Mouse (Mus musculus) midbrain, embryonic 16.5 days (tissue): ENCODE measurements around the gene Azin2. TPM values are rescaled to one million over a fixed set of nuclear protein-coding genes. Genes with fewer than 3 reads are reported as not detected.

Source experiments
- ATAC-seq: fragments of 200-750 bp; cut with Nextera tagmentation; 2 replicates; pipeline ENCODE4 v1.8.0; 2017; ENCODE audit warnings: moderate TSS enrichment
- H3K27ac ChIP-seq: fragments of 300-500 bp; sonication (generic); 2 replicates; pipeline ENCODE4 v1.5.1; 2014; ENCODE audit warnings: mild to moderate bottlenecking, low read length, mixed read lengths
- H3K27me3 ChIP-seq: fragments of 300-500 bp; sonication (generic); 2 replicates; pipeline ENCODE4 v1.6.1; 2014; ENCODE audit warnings: low read depth, low read length, mixed read lengths; ENCODE audit not compliant: control insufficient read depth, insufficient read depth
- H3K36me3 ChIP-seq: fragments of 300-500 bp; sonication (generic); 2 replicates; pipeline ENCODE4 v1.6.1; 2014; ENCODE audit warnings: mild to moderate bottlenecking, low read length, moderate library complexity, mixed read lengths; ENCODE audit not compliant: control insufficient read depth, insufficient read depth
- H3K4me1 ChIP-seq: fragments of 300-500 bp; sonication (generic); 2 replicates; pipeline ENCODE4 v1.6.1; 2014; ENCODE audit warnings: mild to moderate bottlenecking, low read length, mixed read lengths; ENCODE audit not compliant: control insufficient read depth, insufficient read depth
- H3K4me2 ChIP-seq: fragments of 300-500 bp; sonication (generic); 2 replicates; pipeline ENCODE4 v1.6.1; 2014; ENCODE audit warnings: mild to moderate bottlenecking, low read length, mixed read lengths
- H3K4me3 ChIP-seq: fragments of 300-500 bp; sonication (generic); 2 replicates; pipeline ENCODE4 v1.5.1; 2014; ENCODE audit warnings: low read depth, mild to moderate bottlenecking, low read length, moderate library complexity, mixed read lengths
- H3K9ac ChIP-seq: fragments of 300-500 bp; sonication (generic); 2 replicates; pipeline ENCODE4 v1.6.1; 2014; ENCODE audit warnings: low read depth, low read length, mixed read lengths
- H3K9me3 ChIP-seq: fragments of 300-500 bp; sonication (generic); replicated peaks from 2 replicates; pipeline ENCODE4 v1.6.1; 2014; ENCODE audit warnings: mild to moderate bottlenecking, low read length, mixed read lengths; ENCODE audit not compliant: control insufficient read depth, poor library complexity, severe bottlenecking
- WGBS: fragments of 180-500 bp; shearing (Covaris S2); extraction: QIAGEN DNeasy Blood & Tissue Kit; methylation state at CpG from one replicate; pipeline ENCODE4 v1.1.7; 2014; 5-methylcytosine and 5-hydroxymethylcytosine counted together
- polyA plus RNA-seq: library from polyadenylated mRNA; unstranded; fragments of >200 nt; fragmentation: Nextera tagmentation; extraction: Ambion mirVana; gene quantifications from 2 replicates; pipeline ENCODE4 v1.2.1, GENCODE M21; 2015

The Azin2 gene
- polyA plus RNA-seq, 1 experiment from 2014 or later = 20.2 TPM

DNA sequence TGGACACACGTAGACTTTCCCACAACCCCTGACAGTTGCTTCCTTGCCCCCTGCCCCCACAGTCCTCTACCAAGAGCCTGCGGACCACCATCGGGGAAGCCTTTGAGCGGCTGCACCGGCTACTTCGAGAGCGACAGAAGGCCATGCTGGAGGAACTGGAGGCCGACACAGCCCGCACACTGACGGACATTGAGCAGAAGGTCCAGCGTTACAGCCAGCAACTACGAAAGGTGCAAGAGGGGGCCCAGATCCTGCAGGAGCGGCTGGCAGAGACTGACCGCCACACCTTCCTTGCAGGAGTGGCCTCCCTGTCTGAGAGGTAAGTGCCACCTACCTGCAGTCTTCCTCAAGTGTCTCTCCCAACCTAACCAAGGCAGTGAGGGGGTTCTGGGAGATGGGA lies 61.8 kb downstream of the Azin2 start:
- Histone ChIP-seq H3K27ac (peak overlapping the region; percentile 88), H3K9me3 (no peaks in the 10 kb centered on the region), H3K27me3 (no peaks in the 10 kb centered on the region; the same call in 1 of the 2 replicates), H3K36me3 (peaks cover 2% of the 10 kb centered on the region; the same call in 1 of the 2 replicates), H3K4me3 (no peak overlapping the region), H3K4me2 (no peak overlapping the region), H3K9ac (no peak overlapping the region), H3K4me1 (peaks cover 19% of the 10 kb centered on the region)
- no peak for ATAC-seq
- WGBS = 86% methylated on average over 14 of the region's 14 CpGs

- peak overlapping the region; percentile 88 for H3K27ac ChIP-seq
- no peak overlapping the region for H3K4me3 ChIP-seq
- ATAC-seq = peak; percentile 88
- H3K27me3 ChIP-seq = no peaks in the 10 kb centered on the region; the same call in 1 of the 2 replicates
- peaks cover 19% of the 10 kb centered on the region for H3K4me1 ChIP-seq
- 3% methylated on average over 6 of the region's 6 CpGs for WGBS
- H3K4me2 ChIP-seq = no peak overlapping the region
- H3K9ac ChIP-seq = peak overlapping the region; percentile 56
- no peaks in the 10 kb centered on the region for H3K9me3 ChIP-seq
- H3K36me3 ChIP-seq = peaks cover 2% of the 10 kb centered on the region; the same call in 1 of the 2 replicates
Measured at GRCm38 (mm10) chr4:128899332-128899731, 62.9 kb downstream of the Azin2 start.

DNA sequence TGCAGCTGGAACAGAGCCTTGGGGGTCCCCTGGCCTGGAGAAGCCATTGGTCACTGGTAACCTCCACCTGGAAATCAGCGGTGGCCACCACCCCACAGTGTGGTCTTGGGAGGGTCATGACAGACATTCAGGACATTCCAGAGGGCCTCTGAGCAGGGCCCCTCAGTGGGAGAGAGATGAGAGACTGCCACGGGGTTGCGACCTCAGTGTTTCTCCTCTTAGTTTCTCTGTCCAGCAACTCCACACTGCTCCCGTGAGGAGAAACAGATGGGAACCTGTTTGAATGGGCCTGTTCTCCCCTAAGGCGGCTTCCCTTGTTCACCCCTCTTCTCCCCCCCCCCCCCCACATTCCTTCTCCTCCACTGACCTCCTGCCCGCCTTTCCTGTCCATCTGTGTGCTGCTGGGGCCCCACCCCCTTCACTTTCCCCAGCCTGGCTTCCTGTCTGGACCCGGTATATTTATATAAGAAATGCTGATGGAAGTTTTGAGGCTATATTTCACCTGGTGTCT lies 64.3 kb downstream of the Azin2 start:
- ATAC-seq = no peak
- Histone ChIP-seq H3K27ac (peak overlapping the region; percentile 88), H3K4me3 (no peak overlapping the region), H3K9me3 (no peaks in the 10 kb centered on the region), H3K27me3 (no peaks in the 10 kb centered on the region; the same call in 1 of the 2 replicates), H3K9ac (no peak overlapping the region), H3K4me2 (no peak overlapping the region), H3K4me1 (peaks cover 19% of the 10 kb centered on the region), H3K36me3 (peaks cover 2% of the 10 kb centered on the region; the same call in 1 of the 2 replicates)
- 44% methylated on average over 6 of the region's 7 CpGs for WGBS

DNA sequence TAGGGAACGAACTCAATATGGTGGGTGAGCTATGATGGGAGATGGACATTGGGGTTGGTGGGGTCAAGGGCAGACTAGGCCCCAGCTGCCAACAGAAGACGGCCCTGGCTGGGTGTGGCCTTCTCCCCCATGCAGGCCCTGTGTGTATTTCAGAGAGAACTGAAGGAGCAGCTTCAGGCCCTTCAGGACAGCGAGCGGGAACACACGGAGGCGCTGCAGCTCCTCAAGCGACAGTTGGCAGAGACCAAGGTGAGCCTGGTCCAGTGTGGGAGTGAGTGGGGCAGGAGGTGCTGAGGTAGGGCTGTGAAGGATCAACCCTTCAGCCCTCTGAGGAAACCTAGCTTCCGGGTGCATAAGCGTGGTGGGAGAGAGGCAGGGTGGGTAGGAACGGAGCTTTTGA lies 65.6 kb downstream of the Azin2 start:
- Histone ChIP-seq H3K4me3 (no peak overlapping the region), H3K9me3 (no peaks in the 10 kb centered on the region), H3K9ac (no peak overlapping the region), H3K36me3 (no peaks in the 10 kb centered on the region), H3K27me3 (no peaks in the 10 kb centered on the region), H3K4me1 (peaks cover 27% of the 10 kb centered on the region), H3K27ac (no peak overlapping the region), H3K4me2 (no peak overlapping the region)
- ATAC-seq = no peak
- WGBS = 95% methylated on average over 10 of the region's 10 CpGs

DNA sequence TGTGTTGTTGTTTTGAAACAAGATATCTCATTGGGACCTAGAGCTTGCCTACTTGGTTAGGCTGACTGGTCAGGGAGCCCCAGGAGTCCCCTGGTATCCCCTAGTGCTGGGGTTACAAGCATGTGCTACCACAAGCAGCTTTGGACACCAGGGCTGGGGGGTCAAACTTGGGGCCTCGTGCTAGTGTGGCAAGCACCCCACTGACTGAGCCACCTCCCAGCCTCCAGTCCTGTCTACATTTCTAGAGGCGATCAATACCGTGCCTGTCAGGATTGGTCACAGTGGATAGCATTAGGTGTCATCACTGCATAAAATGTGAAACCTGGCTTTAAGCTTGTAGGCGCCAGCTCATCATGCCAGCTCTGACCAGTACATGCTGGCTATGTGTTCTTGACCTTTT lies 66.4 kb downstream of the Azin2 start:
- ATAC-seq = no peak
- H3K9ac ChIP-seq = no peak overlapping the region
- H3K9me3 ChIP-seq = no peaks in the 10 kb centered on the region
- H3K4me2 ChIP-seq = no peak overlapping the region
- no peaks in the 10 kb centered on the region for H3K36me3 ChIP-seq
- no peak overlapping the region for H3K4me3 ChIP-seq
- peaks cover 30% of the 10 kb centered on the region for H3K4me1 ChIP-seq
- H3K27me3 ChIP-seq = no peaks in the 10 kb centered on the region
- WGBS = 94% methylated on average over 4 of the region's 4 CpGs
- H3K27ac ChIP-seq = no peak overlapping the region

DNA sequence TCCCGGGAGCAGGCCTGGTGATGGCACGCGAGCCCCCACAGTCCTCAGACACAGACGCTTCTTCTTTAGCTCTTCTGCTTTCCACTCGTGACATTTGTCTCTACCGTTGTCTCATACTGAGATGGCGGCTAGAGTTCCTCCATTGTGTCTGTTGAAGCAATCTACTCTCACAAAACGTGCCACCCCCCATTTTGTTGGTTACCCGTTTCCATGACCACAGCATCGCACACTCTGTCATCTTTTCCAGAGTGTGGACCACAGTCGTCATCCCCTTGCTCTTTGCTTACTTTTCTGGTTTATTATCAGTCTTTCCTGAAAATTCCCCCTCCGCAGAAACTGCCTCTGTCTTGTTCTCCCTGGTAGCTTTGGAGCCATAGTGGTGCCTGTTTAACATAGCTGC lies 68.1 kb downstream of the Azin2 start:
- H3K4me2 ChIP-seq = no peak overlapping the region
- H3K9ac ChIP-seq = no peak overlapping the region
- H3K27me3 ChIP-seq = no peaks in the 10 kb centered on the region
- H3K4me3 ChIP-seq = no peak overlapping the region
- H3K9me3 ChIP-seq = no peaks in the 10 kb centered on the region
- H3K4me1 ChIP-seq = peaks cover 20% of the 10 kb centered on the region
- H3K27ac ChIP-seq = no peak overlapping the region
- 70% methylated on average over 12 of the region's 12 CpGs for WGBS
- no peak for ATAC-seq
- no peaks in the 10 kb centered on the region for H3K36me3 ChIP-seq

- peaks cover 22% of the 10 kb centered on the region for H3K4me1 ChIP-seq
- no peak overlapping the region for H3K4me2 ChIP-seq
- H3K4me3 ChIP-seq = no peak overlapping the region
- no peaks in the 10 kb centered on the region for H3K9me3 ChIP-seq
- no peak for ATAC-seq
- H3K9ac ChIP-seq = no peak overlapping the region
- H3K27ac ChIP-seq = no peak overlapping the region
- H3K27me3 ChIP-seq = no peaks in the 10 kb centered on the region
- no peaks in the 10 kb centered on the region for H3K36me3 ChIP-seq
- 85% methylated on average over 6 of the region's 6 CpGs for WGBS
Measured at GRCm38 (mm10) chr4:128892188-128892587, 70.1 kb downstream of the Azin2 start.

- H3K4me2 ChIP-seq = no peak overlapping the region
- peaks cover 26% of the 10 kb centered on the region for H3K4me1 ChIP-seq
- 86% methylated on average over 6 of the region's 6 CpGs for WGBS
- no peaks in the 10 kb centered on the region for H3K9me3 ChIP-seq
- H3K9ac ChIP-seq = no peak overlapping the region
- no peak overlapping the region for H3K4me3 ChIP-seq
- no peaks in the 10 kb centered on the region for H3K27me3 ChIP-seq
- no peaks in the 10 kb centered on the region for H3K36me3 ChIP-seq
- H3K27ac ChIP-seq = no peak overlapping the region
- ATAC-seq = no peak
Measured at GRCm38 (mm10) chr4:128891746-128892145, 70.5 kb downstream of the Azin2 start.

DNA sequence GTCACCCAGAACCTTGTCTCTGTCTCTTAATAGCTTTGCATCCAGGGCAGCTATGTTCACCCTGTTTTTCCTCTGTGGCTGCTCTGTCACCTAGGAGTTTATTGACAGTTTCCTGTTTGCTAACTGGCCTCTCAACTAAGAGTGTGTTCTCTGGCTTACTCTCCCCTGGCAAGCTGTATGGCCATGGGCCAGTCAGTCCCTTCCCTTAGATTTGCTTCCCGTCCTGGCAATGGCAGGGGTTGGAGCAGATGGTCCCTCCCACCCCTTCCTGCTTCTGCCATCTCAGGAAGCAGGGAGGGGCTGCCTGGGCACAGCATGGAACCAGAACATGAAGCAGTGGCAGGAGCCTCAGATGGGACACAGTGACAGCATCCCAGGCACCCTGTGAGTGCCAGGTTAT lies 71.1 kb downstream of the Azin2 start:
- Histone ChIP-seq H3K27me3 (no peaks in the 10 kb centered on the region), H3K27ac (no peak overlapping the region), H3K36me3 (no peaks in the 10 kb centered on the region), H3K9ac (no peak overlapping the region), H3K9me3 (no peaks in the 10 kb centered on the region), H3K4me2 (no peak overlapping the region), H3K4me1 (peaks cover 32% of the 10 kb centered on the region), H3K4me3 (no peak overlapping the region)
- ATAC-seq = no peak
- WGBS = 13% methylated on average over 1 of the region's 1 CpGs
